Mouse (Mus musculus) layer of hippocampus, adult 11-12 months (tissue): Measurements from ENCODE around the gene Aldh1l1.

Experiments
- DNase-seq: peaks from one replicate; pipeline ENCODE4 v3.0.0; 2022; ENCODE audit warnings: low spot score

Gene Aldh1l1

DNA sequence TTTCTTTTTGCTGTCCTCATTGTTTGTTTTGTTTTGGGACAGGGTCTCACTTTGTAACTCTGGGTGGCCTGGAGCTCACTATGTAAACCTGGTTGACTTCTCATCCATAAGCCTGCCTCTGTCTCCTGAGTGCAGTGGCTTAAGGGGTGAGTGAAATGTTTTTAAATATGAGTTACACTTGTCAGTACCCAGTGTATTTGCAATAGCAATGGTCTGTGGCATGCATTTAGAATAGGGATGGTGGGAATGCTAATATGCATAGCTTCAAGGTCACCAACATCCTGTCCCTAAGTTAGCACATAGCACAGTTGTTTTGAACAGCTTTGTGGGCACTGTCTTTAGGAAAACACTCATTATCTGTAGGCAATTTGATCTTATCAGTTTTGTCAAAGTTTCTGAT, 21.2 kb downstream of the Aldh1l1 start:
- DNase-seq, result no peak

- peak; percentile 49 for DNase-seq
Observed at GRCm38 (mm10) chr6:90508197-90508624, 22.0 kb downstream of the Aldh1l1 start.

- peak; percentile 21 for DNase-seq
Observed at GRCm38 (mm10) chr6:90509085-90509484, 22.9 kb downstream of the Aldh1l1 start.

GRCm38 (mm10) chr6:90512416-90512815, 26.2 kb downstream of the Aldh1l1 start:
- DNase-seq, result no peak

GRCm38 (mm10) chr6:90513074-90513856, 27.0 kb downstream of the Aldh1l1 start:
- DNase-seq, result no peak

DNA sequence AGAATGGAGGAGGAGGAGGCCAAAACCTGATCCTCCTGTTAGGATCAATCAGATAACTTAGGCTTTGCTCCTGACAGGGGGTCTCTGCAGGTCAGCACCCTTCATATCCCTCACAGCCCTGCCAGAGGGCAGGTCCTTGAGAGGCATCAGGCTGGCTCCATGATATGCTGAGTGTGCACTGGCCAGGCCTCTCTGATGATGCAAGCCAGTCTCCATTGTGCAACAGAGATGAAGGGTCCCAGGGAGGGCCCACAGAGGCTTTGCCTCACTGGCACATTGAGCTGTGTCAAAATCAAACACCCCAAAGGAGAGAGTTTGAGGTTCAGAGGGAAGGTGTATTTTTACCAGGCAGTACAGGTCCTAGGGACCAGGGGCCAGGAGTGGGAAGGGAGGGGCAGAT, 28.1 kb downstream of the Aldh1l1 start:
- DNase-seq, result no peak

DNA sequence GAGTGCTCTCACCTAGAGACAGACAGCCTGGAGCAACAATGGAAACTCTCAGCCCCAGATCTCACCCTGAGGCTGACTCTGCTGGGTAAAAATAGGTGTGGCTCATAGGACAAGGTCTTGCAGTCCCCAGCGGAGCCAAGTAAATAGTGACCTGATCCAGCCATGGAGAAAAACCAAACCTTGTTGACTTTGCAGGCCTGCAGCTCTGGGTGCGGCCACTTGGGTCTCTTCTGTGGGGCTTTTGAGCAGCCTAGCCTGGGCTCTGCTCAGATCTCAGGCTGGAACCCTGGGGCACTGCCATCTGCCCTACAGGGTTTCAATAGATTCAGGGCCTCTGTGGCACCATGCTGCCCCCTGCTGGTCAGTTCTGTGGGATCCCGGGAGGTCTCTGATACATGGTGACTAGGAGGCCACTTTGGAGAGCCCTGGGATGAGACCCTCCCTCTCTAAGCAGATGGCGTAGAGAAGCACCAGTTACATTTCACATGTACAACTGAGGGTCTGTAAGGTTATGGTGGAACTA, 28.7 kb downstream of the Aldh1l1 start:
- peak; percentile 92 for DNase-seq

GRCm38 (mm10) chr6:90518892-90519291, 32.7 kb downstream of the Aldh1l1 start:
- no peak for DNase-seq

GRCm38 (mm10) chr6:90519375-90519774, 33.1 kb downstream of the Aldh1l1 start:
- no peak for DNase-seq

GRCm38 (mm10) chr6:90526406-90526805, 40.2 kb downstream of the Aldh1l1 start:
- DNase-seq, result no peak

GRCm38 (mm10) chr6:90529461-90530046, 43.3 kb downstream of the Aldh1l1 start:
- no peak for DNase-seq

DNA sequence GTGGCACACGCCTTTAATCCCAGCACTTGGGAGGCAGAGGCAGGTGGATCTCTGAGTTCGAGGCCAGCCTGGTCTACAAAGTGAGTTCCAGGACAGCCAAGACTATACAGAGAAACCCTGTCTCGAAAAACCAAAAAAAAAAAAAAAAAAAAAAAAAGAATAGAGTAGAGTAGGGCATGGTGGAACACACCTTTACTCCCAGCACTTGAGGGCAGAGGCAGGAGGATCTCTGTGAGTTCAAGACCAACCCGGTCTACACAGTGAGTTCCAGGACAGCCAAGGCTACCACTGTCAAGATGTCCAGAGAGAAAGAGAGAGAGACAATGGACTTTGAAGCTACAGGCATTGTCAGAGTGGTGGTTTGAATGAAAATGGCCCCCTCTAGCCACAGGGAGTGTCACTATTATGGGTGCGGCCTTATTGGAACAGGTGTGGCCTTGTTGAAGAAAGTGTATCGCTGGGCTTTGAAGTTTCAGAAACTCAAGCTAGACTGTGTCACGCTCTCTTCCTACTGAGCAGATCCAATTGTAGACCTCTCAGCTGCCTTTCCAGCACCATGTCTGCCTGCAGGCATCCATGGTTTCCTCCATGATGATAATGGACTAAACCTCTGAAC, 46.5 kb downstream of the Aldh1l1 start:
- DNase-seq, result no peak

- DNase-seq, result no peak
Observed at GRCm38 (mm10) chr6:90533505-90533904, 47.3 kb downstream of the Aldh1l1 start.

DNA sequence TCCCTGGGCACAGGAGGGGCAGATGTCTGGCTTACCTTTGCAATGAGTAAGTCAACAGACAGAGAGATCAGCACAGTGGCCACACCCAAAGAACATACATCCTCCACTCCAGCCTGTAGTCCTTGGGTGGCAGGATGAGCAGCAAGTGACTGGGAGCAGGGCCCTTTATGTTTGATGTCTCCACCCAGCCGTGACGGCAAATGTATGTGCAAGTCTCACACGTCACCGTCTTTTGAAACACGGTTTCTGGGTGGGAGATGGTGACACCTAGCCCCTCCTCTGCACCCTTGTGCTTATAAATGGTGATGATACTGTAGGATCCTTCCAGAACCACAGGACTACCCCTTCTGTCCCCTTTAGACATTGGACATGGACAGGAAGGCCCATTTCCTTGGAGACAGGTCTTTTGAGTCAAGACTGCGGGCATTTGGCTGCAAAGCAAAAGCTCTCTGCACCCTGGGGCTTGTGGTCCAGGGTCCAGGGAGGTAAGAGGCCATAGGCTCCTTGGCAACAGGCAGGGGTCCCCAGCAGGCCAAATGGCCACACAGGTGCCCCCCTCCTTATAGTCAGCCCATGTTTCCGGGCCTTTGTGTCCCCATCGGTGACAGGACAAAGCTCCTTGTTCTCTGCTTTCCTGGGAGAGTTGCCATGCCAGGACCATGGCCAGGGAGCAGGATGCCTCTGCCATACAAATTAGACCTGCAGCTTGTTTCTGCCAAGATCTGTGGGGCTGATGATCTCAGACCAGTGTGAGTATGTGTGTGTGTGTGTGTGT, 48.7 kb downstream of the Aldh1l1 start:
- peak; percentile 87 for DNase-seq

DNA sequence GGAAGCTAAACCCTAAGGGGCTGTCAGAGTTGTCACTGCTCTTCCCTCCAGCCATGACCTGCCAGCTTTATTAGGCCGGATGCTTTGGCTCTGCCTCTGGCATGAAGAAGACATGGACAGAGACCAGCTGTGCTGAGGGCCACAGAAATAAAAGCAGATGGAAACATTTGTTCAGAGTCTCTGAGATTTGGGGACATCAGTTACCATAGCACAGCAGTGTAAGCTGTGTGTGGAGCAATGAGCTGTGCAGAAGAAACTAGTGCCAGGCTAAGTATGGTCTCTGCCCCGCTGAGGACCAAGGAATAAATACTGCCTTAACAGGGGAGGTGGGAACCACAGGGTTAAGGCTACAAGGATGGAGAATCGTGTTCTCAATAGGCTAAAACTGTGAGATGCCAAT, 50.6 kb downstream of the Aldh1l1 start:
- no peak for DNase-seq

DNA sequence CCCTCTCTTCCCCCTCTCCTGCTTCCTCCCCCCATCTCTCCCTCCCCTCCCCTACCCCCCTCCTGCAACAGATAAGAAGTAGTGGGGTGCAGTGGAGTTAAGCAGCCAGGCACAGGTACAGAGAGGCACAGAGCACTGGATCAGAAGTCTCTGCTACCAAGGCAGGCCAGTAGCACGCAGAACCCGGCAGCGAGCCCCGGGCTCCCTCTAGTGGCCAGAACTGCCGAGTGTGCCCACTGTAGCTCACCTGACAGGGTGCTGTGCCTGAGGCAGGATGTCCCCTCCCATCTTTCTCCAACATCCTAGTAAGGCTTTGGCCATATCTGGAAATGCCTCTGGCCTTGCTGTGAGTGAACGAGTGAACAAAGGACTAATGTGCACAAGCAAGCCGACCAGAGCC, 51.7 kb downstream of the Aldh1l1 start:
- peak; percentile 89 for DNase-seq

- no peak for DNase-seq
Observed at GRCm38 (mm10) chr6:90539271-90539670, 53.0 kb downstream of the Aldh1l1 start.

DNA sequence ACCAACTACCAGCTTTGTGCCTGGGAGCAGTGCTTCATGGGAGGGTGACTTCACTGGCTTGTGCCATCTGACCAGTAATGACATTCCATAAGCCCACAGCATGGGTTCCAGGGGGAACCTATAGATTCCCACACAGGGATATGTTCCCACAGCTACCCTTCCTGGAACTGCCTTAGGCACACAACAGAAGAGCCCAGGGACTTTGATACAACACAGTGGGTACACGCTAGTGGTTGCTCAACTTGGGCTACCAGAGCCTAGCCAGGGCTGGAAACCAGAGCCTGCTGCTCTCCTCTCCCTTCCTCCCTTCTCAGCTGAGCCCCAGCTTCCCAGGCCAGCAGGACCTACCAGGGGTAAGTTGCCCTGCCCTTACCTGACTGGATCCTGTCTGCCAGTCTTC, 54.3 kb downstream of the Aldh1l1 start:
- no peak for DNase-seq

DNA sequence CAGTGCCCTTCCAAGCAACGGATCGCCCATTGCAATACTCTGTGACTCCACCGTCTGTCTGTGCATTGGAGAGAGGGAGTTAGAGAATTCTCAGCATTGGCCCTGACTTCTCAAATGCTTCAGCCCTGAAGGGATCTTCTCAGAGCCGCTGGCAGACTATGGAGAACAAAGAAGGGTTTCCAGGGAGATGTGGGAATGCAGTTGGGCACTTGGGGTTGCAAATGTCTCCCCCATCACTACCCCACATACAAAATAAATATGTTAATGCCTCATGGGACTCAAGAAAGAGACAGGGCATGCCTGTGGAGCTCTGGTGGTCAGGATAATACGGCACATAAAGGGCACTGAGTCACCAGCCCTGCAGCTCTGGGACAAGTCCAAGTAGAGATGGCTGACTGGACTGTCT, 55.1 kb downstream of the Aldh1l1 start:
- no peak for DNase-seq

- no peak for DNase-seq
Observed at GRCm38 (mm10) chr6:90544433-90544832, 58.2 kb downstream of the Aldh1l1 start.

DNA sequence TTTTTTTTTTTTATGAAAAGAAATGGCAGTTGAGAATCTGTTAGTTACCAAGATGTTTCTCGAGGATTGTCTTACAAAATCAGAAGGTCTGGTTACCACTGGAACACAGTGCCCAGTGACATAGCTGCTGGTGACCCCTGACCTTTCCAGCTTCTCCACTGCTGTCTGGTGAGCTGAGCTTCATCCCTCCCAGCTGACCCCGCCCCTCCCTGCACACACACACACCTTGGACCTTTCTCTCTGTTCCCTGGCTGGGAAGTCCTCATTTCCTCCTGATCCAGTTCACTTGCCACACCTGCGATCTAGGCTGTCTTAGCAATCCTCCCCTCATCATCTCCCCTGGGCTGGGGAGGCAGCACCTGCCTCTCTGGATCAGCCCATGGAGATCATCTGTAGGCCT, 60.0 kb downstream of the Aldh1l1 start:
- DNase-seq, result no peak

DNA sequence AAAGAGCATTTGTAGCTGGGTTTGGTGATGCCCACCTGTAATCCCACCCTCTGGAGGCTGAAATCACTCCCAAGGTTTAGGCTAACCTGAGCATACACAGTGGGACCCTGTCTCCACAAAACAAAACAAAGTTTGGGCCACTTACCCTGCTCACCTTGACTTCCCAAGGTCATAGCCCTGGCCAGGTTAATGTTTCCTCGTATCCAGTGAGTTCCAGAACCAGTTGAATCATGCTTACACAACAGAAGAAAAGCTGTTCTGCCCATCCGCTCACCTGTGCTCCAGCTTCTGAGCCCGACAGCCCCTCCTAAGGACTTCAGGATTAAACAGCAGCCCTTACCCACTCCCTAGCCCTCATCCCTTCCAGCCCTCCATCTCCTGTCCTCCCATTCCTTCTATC, 60.8 kb downstream of the Aldh1l1 start:
- DNase-seq, result no peak
